Mouse (Mus musculus): ENCODE results near the gene Mmgt1. TPM values are rescaled to one million over a fixed set of nuclear protein-coding genes. Genes with fewer than 3 reads are reported as not detected.

Gene Mmgt1
- total and polyA plus RNA-seq, 2 experiments from 2014 or later: 16.2 to 28.7 TPM

DNA sequence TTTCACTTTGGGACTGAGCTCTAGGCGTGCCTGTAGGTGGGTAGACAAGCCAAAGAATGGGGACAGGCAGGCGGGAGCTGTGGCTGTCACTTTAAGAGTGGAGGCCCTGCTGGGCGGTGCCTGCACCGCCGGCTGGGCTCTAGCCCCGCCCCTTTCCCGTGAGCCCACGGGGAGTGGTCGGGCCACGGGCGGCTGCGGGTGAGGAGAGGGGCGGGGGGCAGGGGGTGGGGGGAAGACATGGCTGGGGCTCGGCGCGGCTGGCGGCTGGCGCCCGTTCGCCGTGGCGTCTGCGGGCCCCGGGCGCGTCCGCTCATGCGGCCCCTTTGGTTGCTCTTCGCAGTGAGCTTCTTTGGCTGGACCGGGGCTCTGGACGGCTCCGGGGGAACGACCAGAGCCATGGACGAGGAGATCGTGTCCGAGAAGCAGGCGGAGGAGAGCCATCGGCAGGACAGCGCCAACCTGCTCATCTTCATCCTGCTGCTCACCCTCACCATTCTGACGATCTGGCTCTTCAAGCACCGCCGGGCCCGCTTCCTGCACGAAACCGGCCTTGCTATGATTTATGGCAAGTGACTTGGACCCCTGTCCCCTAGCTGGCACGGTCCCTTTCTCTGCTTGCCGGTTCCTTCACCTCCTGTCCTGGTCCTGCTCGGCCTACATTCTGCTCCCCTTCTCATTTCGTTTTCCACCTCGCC lies 11.9 kb upstream of the Mmgt1 start, which contains the start of gene Slc9a6:
Gene Slc9a6, plus strand, starts transcription at position 135 of the 695 bp plus-strand sequence.
- H3K4me2 ChIP-seq (ENCODE audit: low read depth, low read length): peak within 1 kb of the TSS; percentile 77
- peak; percentile 98 for ATAC-seq (ENCODE audit: insufficient read depth, low read depth)
- H3K9ac ChIP-seq (replicated peaks; ENCODE audit: low read depth, low read length): peak within 1 kb of the TSS; percentile 54
- no peaks in the 10 kb centered on the region for H3K4me1 ChIP-seq (ENCODE audit: control insufficient read depth, insufficient read depth)
- peak within 1 kb of the TSS; percentile 56 for H3K4me3 ChIP-seq (ENCODE audit: low read depth, low read length)
- peak; percentile 74 for DNase-seq (ENCODE audit: low spot score)
- H3K36me3 ChIP-seq (replicated peaks; ENCODE audit: control insufficient read depth, insufficient read depth, low read length): no peaks in the 10 kb centered on the region
- no peaks in the 10 kb centered on the region for H3K27me3 ChIP-seq (ENCODE audit: control insufficient read depth, insufficient read depth, low read length)
- 11% methylated on average over 15 of the region's 50 CpGs for whole genome bisulfite sequencing
- H3K27ac ChIP-seq (ENCODE audit: low read depth): peak within 1 kb of the TSS; percentile 54; the same call in 1 of the 2 replicates
- H3K9me3 ChIP-seq (replicated peaks; ENCODE audit: control insufficient read depth, low read length): no peaks in the 10 kb centered on the region
- TF ChIP-seq EP300 (IDR thresholded peaks at IDR 0.05; ENCODE audit: low read depth): no peak
- TF ChIP-seq CTCF (IDR thresholded peaks at IDR 0.05; ENCODE audit: low read depth): no peak

DNA sequence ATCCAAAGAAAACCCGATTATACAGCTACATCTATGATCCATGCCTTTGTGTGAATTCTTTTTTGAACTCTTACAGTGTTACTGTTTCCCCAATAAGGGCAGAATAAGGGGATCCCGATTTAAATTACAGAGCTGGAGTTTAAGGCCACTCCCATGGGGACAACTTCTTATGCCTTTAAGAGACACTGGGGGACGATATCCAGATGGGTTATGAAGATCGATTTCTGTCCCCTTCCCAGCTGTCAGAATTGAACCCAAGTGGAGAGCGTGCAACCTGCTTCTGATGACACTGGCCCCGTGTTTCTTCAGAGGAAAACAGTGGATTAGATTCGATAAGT lies 11.4 kb upstream of the Mmgt1 start:
- WGBS: 34% methylated on average over 7 of the region's 7 CpGs
- 0 out of 2 replicates have a peak overlapping the region, but pooled peaks have one; percentile 38 for H3K27ac ChIP-seq (ENCODE audit: low read depth)
- no peaks in the 10 kb centered on the region for H3K36me3 ChIP-seq (replicated peaks; ENCODE audit: control insufficient read depth, insufficient read depth, low read length)
- H3K9ac ChIP-seq (replicated peaks; ENCODE audit: low read depth, low read length): peak overlapping the region; percentile 54; the same call in 1 of the 2 replicates
- no peaks in the 10 kb centered on the region for H3K9me3 ChIP-seq (replicated peaks; ENCODE audit: control insufficient read depth, low read length)
- H3K4me2 ChIP-seq (ENCODE audit: low read depth, low read length): peak overlapping the region; percentile 77
- 0 out of 2 replicates have a peak, but pooled peaks have one; percentile 9 for ATAC-seq (ENCODE audit: insufficient read depth, low read depth)
- no peak for DNase-seq (ENCODE audit: low spot score)
- no peaks in the 10 kb centered on the region for H3K27me3 ChIP-seq (ENCODE audit: control insufficient read depth, insufficient read depth, low read length)
- no peaks in the 10 kb centered on the region for H3K4me1 ChIP-seq (ENCODE audit: control insufficient read depth, insufficient read depth)
- no peak for TF ChIP-seq EP300 (IDR thresholded peaks at IDR 0.05; ENCODE audit: low read depth)
- no peak for TF ChIP-seq CTCF (IDR thresholded peaks at IDR 0.05; ENCODE audit: low read depth)
- H3K4me3 ChIP-seq (ENCODE audit: low read depth, low read length): peak overlapping the region; percentile 56

DNA sequence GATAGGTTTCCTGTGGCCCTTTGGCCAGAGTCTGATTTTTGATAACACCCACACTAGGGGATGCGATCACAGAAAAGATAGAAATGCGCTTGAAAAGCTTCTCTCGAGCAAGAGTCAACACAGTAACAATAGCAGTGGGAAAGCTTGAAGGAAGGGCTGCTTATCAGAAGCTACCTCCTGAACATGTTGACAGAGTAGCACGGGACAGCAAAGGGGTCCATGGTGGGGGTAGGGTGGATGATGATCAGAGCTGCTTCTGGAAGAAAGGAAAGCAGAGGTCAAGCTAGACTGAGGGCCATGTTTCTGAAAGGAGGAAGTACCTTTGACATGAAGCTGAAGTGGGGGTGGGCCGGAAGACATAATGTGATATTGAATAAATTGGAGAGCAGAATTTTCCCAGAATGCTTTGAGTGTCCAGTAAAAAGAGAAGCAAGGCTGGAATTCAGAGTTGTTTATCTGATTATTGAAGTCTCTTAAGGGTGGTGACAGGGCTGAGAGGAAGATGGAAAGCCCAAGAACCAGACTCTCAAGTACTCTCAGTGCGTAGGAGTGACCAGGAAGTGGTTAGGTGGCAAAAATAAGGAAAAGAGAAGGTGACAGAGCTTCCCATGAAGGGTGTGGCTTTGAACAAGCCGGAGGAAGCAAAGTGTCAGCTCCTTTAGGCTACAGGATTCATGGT lies 9.3 kb upstream of the Mmgt1 start:
- H3K9me3 ChIP-seq (replicated peaks; ENCODE audit: control insufficient read depth, low read length): no peaks in the 10 kb centered on the region
- no peaks in the 10 kb centered on the region for H3K36me3 ChIP-seq (replicated peaks; ENCODE audit: control insufficient read depth, insufficient read depth, low read length)
- H3K27me3 ChIP-seq (ENCODE audit: control insufficient read depth, insufficient read depth, low read length): no peaks in the 10 kb centered on the region
- no peaks in the 10 kb centered on the region for H3K4me1 ChIP-seq (ENCODE audit: control insufficient read depth, insufficient read depth)
- no peak overlapping the region for H3K9ac ChIP-seq (replicated peaks; ENCODE audit: low read depth, low read length)
- ATAC-seq (ENCODE audit: insufficient read depth, low read depth) (no peak), DNase-seq (ENCODE audit: low spot score) (no peak)
- WGBS: 43% methylated on average over 7 of the region's 7 CpGs
- no peak for TF ChIP-seq EP300 (IDR thresholded peaks at IDR 0.05; ENCODE audit: low read depth)
- TF ChIP-seq CTCF (IDR thresholded peaks at IDR 0.05; ENCODE audit: low read depth): no peak
- no peak overlapping the region for H3K27ac ChIP-seq (ENCODE audit: low read depth)
- H3K4me3 ChIP-seq (ENCODE audit: low read depth, low read length): no peak overlapping the region
- H3K4me2 ChIP-seq (ENCODE audit: low read depth, low read length): no peak overlapping the region

DNA sequence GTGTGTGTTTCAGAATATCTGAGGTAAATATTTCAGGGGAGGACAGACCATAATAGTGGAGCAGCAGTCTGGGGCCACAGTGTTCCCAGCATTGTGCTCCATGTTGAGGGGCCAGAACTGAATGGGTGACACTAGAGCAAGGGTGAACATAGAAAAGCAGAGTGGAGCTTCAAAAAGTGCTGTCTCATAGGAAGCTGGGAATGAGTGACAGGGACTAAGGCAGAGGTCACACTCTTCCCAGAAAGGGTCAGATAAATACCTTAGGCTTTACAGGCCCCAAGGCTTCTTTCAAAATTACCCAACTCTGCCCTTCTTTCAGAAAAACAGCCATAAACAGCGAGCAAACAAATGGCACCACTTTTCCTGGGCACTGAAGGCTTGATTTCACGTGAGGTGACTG lies 8.7 kb upstream of the Mmgt1 start:
- H3K27ac ChIP-seq (ENCODE audit: low read depth): no peak overlapping the region
- TF ChIP-seq EP300 (IDR thresholded peaks at IDR 0.05; ENCODE audit: low read depth) (no peak), CTCF (IDR thresholded peaks at IDR 0.05; ENCODE audit: low read depth) (no peak)
- ATAC-seq (ENCODE audit: insufficient read depth, low read depth): no peak
- no peaks in the 10 kb centered on the region for H3K4me1 ChIP-seq (ENCODE audit: control insufficient read depth, insufficient read depth)
- H3K4me3 ChIP-seq (ENCODE audit: low read depth, low read length): no peak overlapping the region
- no peak for DNase-seq (ENCODE audit: low spot score)
- no peaks in the 10 kb centered on the region for H3K9me3 ChIP-seq (replicated peaks; ENCODE audit: control insufficient read depth, low read length)
- no peak overlapping the region for H3K9ac ChIP-seq (replicated peaks; ENCODE audit: low read depth, low read length)
- H3K27me3 ChIP-seq (ENCODE audit: control insufficient read depth, insufficient read depth, low read length): no peaks in the 10 kb centered on the region
- no peaks in the 10 kb centered on the region for H3K36me3 ChIP-seq (replicated peaks; ENCODE audit: control insufficient read depth, insufficient read depth, low read length)
- H3K4me2 ChIP-seq (ENCODE audit: low read depth, low read length): no peak overlapping the region
- 62% methylated on average over 2 of the region's 2 CpGs for WGBS

DNA sequence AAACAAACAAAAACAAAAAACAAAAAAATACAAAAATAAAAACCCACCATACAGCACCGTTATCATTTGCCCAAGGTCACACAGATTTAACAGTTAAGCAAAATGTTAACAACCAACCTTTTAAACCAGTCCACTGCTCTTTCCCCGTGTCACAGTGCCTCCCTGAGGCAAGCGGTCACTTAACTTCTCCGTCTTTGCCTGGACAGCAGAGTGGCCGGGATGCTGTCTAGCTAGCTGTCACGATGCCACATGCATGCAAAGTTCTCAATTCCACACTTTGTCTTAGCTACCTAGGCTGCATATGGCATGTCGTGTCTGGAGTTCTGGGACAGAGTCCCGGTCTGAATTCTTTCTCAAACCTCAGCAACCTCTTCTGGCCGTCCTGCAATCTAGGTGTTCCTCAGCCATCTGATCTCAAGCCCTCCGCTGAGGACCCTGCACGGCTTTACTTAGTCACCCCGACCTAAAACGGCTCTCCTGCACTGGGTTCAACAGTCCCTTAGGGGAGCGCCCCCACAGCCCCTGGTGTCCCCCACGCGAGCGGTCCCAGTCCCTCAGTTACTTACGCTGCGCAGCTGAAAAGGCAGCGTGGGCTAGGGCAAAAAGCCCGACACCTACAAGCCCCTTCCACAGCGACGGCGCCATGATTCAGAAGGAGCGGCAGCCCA lies 516 bp downstream of the Mmgt1 start:
- no peaks in the 10 kb centered on the region for H3K36me3 ChIP-seq (replicated peaks; ENCODE audit: control insufficient read depth, insufficient read depth, low read length)
- peak overlapping the region; percentile 78 for H3K9ac ChIP-seq (replicated peaks; ENCODE audit: low read depth, low read length)
- DNase-seq (ENCODE audit: low spot score) (no peak), ATAC-seq (ENCODE audit: insufficient read depth, low read depth) (peak; percentile 31)
- H3K4me3 ChIP-seq (ENCODE audit: low read depth, low read length): peak overlapping the region; percentile 82
- peak overlapping the region; percentile 86 for H3K27ac ChIP-seq (ENCODE audit: low read depth)
- WGBS: 17% methylated on average over 25 of the region's 25 CpGs
- TF ChIP-seq CTCF (IDR thresholded peaks at IDR 0.05; ENCODE audit: low read depth) (peak; percentile 29; the same call in 1 of the 2 replicates), EP300 (IDR thresholded peaks at IDR 0.05; ENCODE audit: low read depth) (no peak)
- no peaks in the 10 kb centered on the region for H3K9me3 ChIP-seq (replicated peaks; ENCODE audit: control insufficient read depth, low read length)
- H3K4me2 ChIP-seq (ENCODE audit: low read depth, low read length): peak overlapping the region; percentile 68
- H3K27me3 ChIP-seq (ENCODE audit: control insufficient read depth, insufficient read depth, low read length): no peaks in the 10 kb centered on the region
- H3K4me1 ChIP-seq (ENCODE audit: control insufficient read depth, insufficient read depth): no peaks in the 10 kb centered on the region

All from heart, postnatal 0 days (tissue).